Mouse (Mus musculus): ENCODE results near the gene Ralgapb. TPM values are rescaled to one million over a fixed set of nuclear protein-coding genes. Genes with fewer than 3 reads are reported as not detected.

Gene Ralgapb
- polyA plus RNA-seq (2012; rRNA removed), result 4.4 and 5.1 TPM in 2 replicates

DNA sequence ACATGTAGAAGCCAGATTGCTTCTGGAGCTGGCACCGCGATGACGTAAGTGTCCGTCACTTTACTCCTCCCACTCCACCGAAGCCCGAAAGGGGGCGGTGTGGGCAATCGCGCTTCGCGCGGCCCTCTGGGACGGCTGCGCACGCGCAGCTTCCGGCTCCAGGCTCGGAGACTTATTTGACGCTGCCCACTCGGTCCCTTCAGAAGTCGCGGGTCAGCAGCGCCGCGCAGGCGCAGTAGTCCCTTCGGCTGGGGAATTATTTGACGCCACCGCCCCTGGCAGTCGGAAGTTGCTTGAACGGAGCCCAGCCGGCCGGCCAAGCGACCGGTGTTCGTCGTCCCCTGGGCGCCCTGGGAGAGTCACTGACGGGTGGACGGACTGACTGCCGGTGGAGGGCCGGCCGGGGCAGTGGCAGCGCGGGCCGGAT, at the start of gene Ralgapb:
TSS of gene Ralgapb (plus strand) at position 254 of the 427 bp plus-strand sequence.

DNA sequence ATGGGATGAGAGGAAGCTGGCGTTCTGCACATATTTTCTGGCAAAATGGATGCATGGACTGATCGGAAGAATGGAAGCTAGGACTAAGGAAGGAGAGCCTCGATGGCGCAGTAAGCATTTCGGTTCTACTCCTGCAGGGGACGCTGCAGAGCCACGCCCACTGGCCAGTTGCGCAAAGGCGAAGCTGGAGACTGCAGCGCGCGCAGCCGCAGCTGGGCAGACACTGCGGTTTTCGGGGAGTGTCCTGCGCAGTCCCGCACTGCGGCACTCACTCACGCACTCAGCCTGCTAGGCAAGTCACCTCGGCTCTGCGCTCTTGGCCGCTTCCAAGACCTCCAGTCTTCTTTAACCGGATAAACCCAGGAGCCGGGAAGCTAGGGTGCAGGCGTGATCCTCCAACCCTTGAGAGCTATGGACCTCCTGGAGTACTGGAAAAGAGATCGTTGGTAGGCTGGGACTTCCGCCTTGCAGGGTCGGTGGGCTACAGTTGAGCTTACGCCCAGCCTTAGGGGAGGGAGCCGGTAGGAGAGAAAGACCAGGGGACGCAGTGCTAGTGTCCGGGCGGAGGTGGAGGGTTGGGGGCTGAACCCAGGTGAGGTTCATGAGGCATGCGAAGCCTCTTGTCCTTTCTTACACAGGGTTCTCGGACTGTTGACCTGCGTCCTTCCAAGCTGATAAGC, 34.1 kb upstream of the Ralgapb start, which contains the start of gene Snhg11:
TSS of gene Snhg11 (plus strand) at position 196 of the 680 bp plus-strand sequence.

DNA sequence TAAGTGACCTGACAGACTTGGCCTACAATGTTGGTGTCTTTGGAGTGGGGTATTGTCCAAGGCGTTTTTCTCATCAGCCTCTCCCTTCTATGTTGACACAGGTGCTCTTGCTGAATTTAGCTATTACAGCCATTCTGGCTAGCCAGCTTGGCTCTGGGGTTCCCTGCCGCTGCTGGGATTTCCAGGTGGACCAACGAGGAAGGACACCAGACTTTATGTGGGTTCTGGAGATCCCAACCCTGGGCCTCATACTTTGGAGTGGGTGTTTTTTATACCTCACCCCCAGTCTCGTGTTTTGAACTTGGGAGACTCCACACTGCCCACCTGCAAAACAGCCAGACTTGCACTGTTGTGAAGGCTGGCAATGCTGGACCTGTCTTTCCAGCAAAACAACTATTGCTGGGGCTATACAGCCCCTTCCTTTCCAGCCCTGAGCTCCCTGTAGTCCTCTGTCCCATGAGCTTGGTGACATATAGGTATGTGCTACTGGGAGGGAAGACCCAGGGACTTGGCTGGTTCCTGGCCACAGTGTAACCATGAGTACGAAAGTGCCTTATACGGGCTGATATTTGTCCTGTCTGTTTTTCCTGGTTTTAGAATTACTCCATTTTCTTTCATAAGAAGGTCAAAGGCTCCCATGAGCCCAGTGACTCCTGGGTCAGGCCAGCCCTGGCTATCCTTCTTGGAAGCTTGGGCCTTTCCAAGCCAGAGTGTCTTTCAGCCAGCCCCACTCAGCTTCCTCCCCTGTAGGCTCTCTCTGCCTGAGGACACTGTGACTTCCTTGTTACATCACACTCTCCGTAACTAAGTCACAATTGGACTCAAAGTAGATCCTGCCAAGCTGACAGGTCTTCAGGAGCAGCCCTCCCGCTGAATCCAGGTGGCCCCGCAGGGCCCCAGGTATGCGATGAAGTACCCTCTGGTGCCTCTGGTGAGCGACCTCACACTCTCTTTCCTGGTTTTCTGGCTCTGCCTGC, 92.5 kb downstream of the Ralgapb start, which contains the start of gene Adig:
TSS of gene Adig (plus strand) at position 777 of the 977 bp plus-strand sequence.

DNA sequence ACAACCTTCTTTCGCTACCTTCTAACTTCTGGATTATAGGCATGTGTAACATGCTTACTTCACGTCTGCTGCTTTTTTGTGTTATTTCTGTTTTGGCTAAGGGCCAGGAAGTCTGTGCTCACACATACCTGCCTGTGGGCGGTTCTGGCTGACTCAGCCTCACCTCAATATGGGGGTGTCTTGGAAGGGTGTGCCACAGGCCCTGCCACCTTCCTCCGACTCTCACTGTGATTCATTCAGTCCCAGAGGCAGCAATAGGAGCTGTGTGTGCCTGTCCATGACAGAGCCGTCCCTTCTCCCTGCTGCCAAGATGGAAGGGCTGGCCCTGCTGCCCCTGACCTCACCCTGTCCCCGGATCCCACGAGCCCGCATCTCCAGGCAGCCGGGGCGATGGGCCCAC, 102.9 kb downstream of the Ralgapb start, which contains the start of gene Arhgap40:
TSS of gene Arhgap40 (plus strand) at position 269 of the 400 bp plus-strand sequence.

Other genes with a start within 250 kb of the Ralgapb start
- gene D630003M21Rik, start 180.6 kb upstream of the Ralgapb start, polyA plus RNA-seq (2012; rRNA removed), result 1.8 and 2.1 TPM in 2 replicates
- 0.04 and 0.10 TPM in 2 replicates for gene Bpi, start 151.8 kb upstream of the Ralgapb start, polyA plus RNA-seq (2012; rRNA removed)
- gene Lbp, start 103.4 kb upstream of the Ralgapb start, polyA plus RNA-seq (2012; rRNA removed), result 3.6 and 4.2 TPM in 2 replicates
- 0.69 and 0.85 TPM in 2 replicates for gene Snhg11, start 34.2 kb upstream of the Ralgapb start, polyA plus RNA-seq (2012; rRNA removed)
- gene Adig, start 92.8 kb downstream of the Ralgapb start, polyA plus RNA-seq (2012; rRNA removed), result 1.1 and 4.1 TPM in 2 replicates
- 4.5 and 6.2 TPM in 2 replicates for gene Arhgap40, start 102.9 kb downstream of the Ralgapb start, polyA plus RNA-seq (2012; rRNA removed)
- not detected in 2 replicates for gene Slc32a1, start 200.9 kb downstream of the Ralgapb start, polyA plus RNA-seq (2012; rRNA removed)
- 3.5 and 4.2 TPM in 2 replicates for gene Actr5, start 215.0 kb downstream of the Ralgapb start, polyA plus RNA-seq (2012; rRNA removed)

Data from stomach, adult 2 months (tissue).